11 mouse cellular contexts compared by ENCODE assay signal in the genomic region with DNA sequence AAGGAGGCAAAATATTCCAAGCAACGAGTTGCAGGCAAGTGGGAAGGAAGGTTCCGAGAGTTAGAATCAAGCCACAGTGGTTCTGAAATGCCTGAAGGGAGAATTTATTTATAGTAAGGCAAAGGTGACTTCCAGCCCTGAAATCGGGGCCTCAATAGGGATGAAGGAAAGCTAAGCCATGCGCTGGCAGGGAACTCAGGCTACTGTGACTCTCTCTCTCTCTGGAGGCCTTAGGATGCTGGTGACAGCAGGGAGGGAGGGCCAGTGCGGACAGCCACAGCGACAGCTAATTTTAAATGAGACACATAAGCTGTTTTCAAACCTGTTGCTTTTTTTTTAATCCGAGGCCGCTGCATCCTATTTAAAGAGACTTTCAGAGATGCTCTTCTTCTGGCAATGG.
DNase-seq lines count a peak whose midpoint lies in the region; ATAC-seq and TF ChIP-seq lines count a peak whose summit lies in the region.
"Had no signal": no experiment of that assay in that cellular context is flagged by ENCODE, and none has a peak within 500 bp of the region (broad histone marks: within the 10 kb centered on the region; RNA-seq: fewer than 3 reads in every experiment).

No protein-coding gene starts in this region.

- no peaks in the 10 kb centered on the region for H3K36me3 ChIP-seq in forebrain, embryonic 11.5 days (ENCODE audit: control insufficient read depth, insufficient read depth, low read length)
- H3K36me3 ChIP-seq in heart, postnatal 0 days (replicated peaks; ENCODE audit: control insufficient read depth, insufficient read depth, low read length), result no peaks in the 10 kb centered on the region
- H3K36me3 ChIP-seq in midbrain, embryonic 16.5 days (ENCODE audit: control insufficient read depth, insufficient read depth, low read length), result no peaks in the 10 kb centered on the region
- H3K36me3 ChIP-seq: G1E had no signal

- no peaks in the 10 kb centered on the region for H3K9me3 ChIP-seq in forebrain, embryonic 11.5 days (ENCODE audit: control insufficient read depth, low read length)
- no peaks in the 10 kb centered on the region for H3K9me3 ChIP-seq in heart, postnatal 0 days (replicated peaks; ENCODE audit: control insufficient read depth, low read length)
- no peaks in the 10 kb centered on the region for H3K9me3 ChIP-seq in midbrain, embryonic 16.5 days (replicated peaks; ENCODE audit: control insufficient read depth, low read length, poor library complexity, severe bottlenecking)
- H3K9me3 ChIP-seq: G1E had no signal

- H3K9ac ChIP-seq in forebrain, embryonic 11.5 days (ENCODE audit: low read length), result no peak overlapping the region
- H3K9ac ChIP-seq in heart, postnatal 0 days (replicated peaks; ENCODE audit: low read depth, low read length), result no peak overlapping the region
- H3K9ac ChIP-seq in midbrain, embryonic 16.5 days (ENCODE audit: low read depth, low read length), result no peak overlapping the region

- TF ChIP-seq CTCF in left cerebral cortex, adult 2 months (IDR thresholded peaks at IDR 0.05), result no peak
- no peak for TF ChIP-seq CTCF in heart, postnatal 0 days (IDR thresholded peaks at IDR 0.05; ENCODE audit: low read depth)

- H3K4me3 ChIP-seq in left cerebral cortex, adult 2 months, result no peak overlapping the region
- no peak overlapping the region for H3K4me3 ChIP-seq in forebrain, embryonic 11.5 days (ENCODE audit: low read depth, low read length)
- no peak overlapping the region for H3K4me3 ChIP-seq in heart, postnatal 0 days (ENCODE audit: low read depth, low read length)
- H3K4me3 ChIP-seq in midbrain, embryonic 16.5 days (ENCODE audit: low read depth, low read length), result no peak overlapping the region

- no peak for DNase-seq in left cerebral cortex, adult 2 months (ENCODE audit: extremely low spot score in 1 of 2, low spot score in 2 of 2)
- no peak for DNase-seq in left cerebral cortex, adult 18-20 months (ENCODE audit: low spot score in 2 of 2)
- peak; percentile 62 for DNase-seq in forebrain, embryonic 11.5 days (ENCODE audit: low spot score)
- peak; percentile 66 for DNase-seq in heart, postnatal 0 days (ENCODE audit: low spot score)
- DNase-seq in adrenal gland, postnatal 14 days, result no peak
- DNase-seq in MN1 (ENCODE audit: low spot score), result no peak
- no peak for DNase-seq in urinary bladder, adult 2 months (ENCODE audit: low spot score)
- DNase-seq: adrenal gland, postnatal 25 days; thymus, postnatal 4 days had no signal

- intact Hi-C loops in left cerebral cortex, adult 2 months (cut with DNase I), result no loop called here

- peaks cover 8% of the 10 kb centered on the region for H3K4me1 ChIP-seq in forebrain, embryonic 11.5 days (replicated peaks; ENCODE audit: control insufficient read depth, insufficient read depth, low read length)
- H3K4me1 ChIP-seq in heart, postnatal 0 days (ENCODE audit: control insufficient read depth, insufficient read depth), result peaks cover 43% of the 10 kb centered on the region
- peaks cover 31% of the 10 kb centered on the region for H3K4me1 ChIP-seq in midbrain, embryonic 16.5 days (ENCODE audit: control insufficient read depth, insufficient read depth, low read length)

- no peak for TF ChIP-seq EP300 in heart, postnatal 0 days (IDR thresholded peaks at IDR 0.05; ENCODE audit: low read depth)

- no peak for ATAC-seq in forebrain, embryonic 11.5 days (replicated peaks; ENCODE audit: low FRiP score)
- 0 out of 2 replicates have a peak, but pooled peaks have one; percentile 35 for ATAC-seq in heart, postnatal 0 days (ENCODE audit: insufficient read depth, low read depth)
- peak; percentile 54; the same call in 1 of the 2 replicates for ATAC-seq in midbrain, embryonic 16.5 days

- peak overlapping the region; percentile 47; the same call in 1 of the 2 replicates for H3K27ac ChIP-seq in left cerebral cortex, adult 2 months
- peak overlapping the region; percentile 2 for H3K27ac ChIP-seq in forebrain, embryonic 11.5 days (ENCODE audit: low read depth, low read length)
- peak overlapping the region; percentile 76 for H3K27ac ChIP-seq in heart, postnatal 0 days (ENCODE audit: low read depth)
- H3K27ac ChIP-seq in midbrain, embryonic 16.5 days (ENCODE audit: low read length), result peak overlapping the region; percentile 81

- H3K4me2 ChIP-seq in forebrain, embryonic 11.5 days (ENCODE audit: low read depth, low read length, severe bottlenecking), result no peak overlapping the region
- no peak overlapping the region for H3K4me2 ChIP-seq in heart, postnatal 0 days (ENCODE audit: low read depth, low read length)
- peak overlapping the region; percentile 7; the same call in 1 of the 2 replicates for H3K4me2 ChIP-seq in midbrain, embryonic 16.5 days (ENCODE audit: low read length)

- 22% methylated on average over 8 of the region's 8 CpGs for whole genome bisulfite sequencing in forebrain, embryonic 11.5 days
- 26% methylated on average over 8 of the region's 8 CpGs for WGBS in heart, postnatal 0 days
- WGBS in midbrain, embryonic 16.5 days, result 13% methylated on average over 8 of the region's 8 CpGs

- H3K27me3 ChIP-seq in forebrain, embryonic 11.5 days (ENCODE audit: control insufficient read depth, insufficient read depth, low read length), result no peaks in the 10 kb centered on the region
- no peaks in the 10 kb centered on the region for H3K27me3 ChIP-seq in heart, postnatal 0 days (ENCODE audit: control insufficient read depth, insufficient read depth, low read length)
- H3K27me3 ChIP-seq in midbrain, embryonic 16.5 days (ENCODE audit: control insufficient read depth, insufficient read depth, low read depth, low read length), result no peaks in the 10 kb centered on the region

Comparison
In these comparisons a context has a peak if more than half of its experiments do, and no peak if none do; other contexts are left out.
1. DNase-seq: peak in forebrain, embryonic 11.5 days (single experiment) and heart, postnatal 0 days (single experiment); none in left cerebral cortex, adult 2 months (0 of 2), left cerebral cortex, adult 18-20 months (0 of 2), adrenal gland, postnatal 14 days (single experiment), MN1 (single experiment) and urinary bladder, adult 2 months (single experiment).
2. H3K27ac ChIP-seq: peak in every context shown above with its lines; median percentile 81 in midbrain, embryonic 16.5 days; 76 in heart, postnatal 0 days; 47 in left cerebral cortex, adult 2 months; 2 in forebrain, embryonic 11.5 days.